Mouse (Mus musculus) lung, postnatal 4 days (tissue): ENCODE data around the gene Gm8909.
A peak's percentile ranks its signal among the peaks of the same experiment; 100 is the strongest.
"Not testable (repeated sequence)": the region's sequence is repeated elsewhere in the genome, so short reads cannot be mapped to it uniquely, and the experiment has no call there.

Experiments used
- DNase-seq, 2 experiments: peaks; one replicate each; pipeline ENCODE4 v3.0.0; 2021

Gm8909 gene

GRCm38 (mm10) chr17:36161129-36162051 is 6.9 kb downstream of the Gm8909 start:
- DNase-seq = peak in 1 of 2 experiments; percentile 4

GRCm38 (mm10) chr17:36158264-36158663 is 10.1 kb downstream of the Gm8909 start:
- DNase-seq = not testable (repeated sequence)

- DNase-seq = not testable (repeated sequence)
Observed at GRCm38 (mm10) chr17:36157782-36158181, 10.6 kb downstream of the Gm8909 start.

- DNase-seq = peak in 1 of 2 experiments; percentile 34
Observed at GRCm38 (mm10) chr17:36154271-36155149, 13.8 kb downstream of the Gm8909 start.

- DNase-seq = not testable (repeated sequence)
Observed at GRCm38 (mm10) chr17:36151200-36151599, 17.1 kb downstream of the Gm8909 start.

GRCm38 (mm10) chr17:36148468-36148867 is 19.9 kb downstream of the Gm8909 start:
- not testable (repeated sequence) for DNase-seq

- DNase-seq = not testable (repeated sequence)
Observed at GRCm38 (mm10) chr17:36146937-36147336, 21.4 kb downstream of the Gm8909 start.

- DNase-seq = not testable (repeated sequence)
Observed at GRCm38 (mm10) chr17:36145861-36146156, 22.5 kb downstream of the Gm8909 start.

- no peak for DNase-seq
Observed at GRCm38 (mm10) chr17:36145111-36145860, 23.1 kb downstream of the Gm8909 start.

- not testable (repeated sequence) for DNase-seq
Observed at GRCm38 (mm10) chr17:36136299-36136848, 32.0 kb downstream of the Gm8909 start.

- DNase-seq = not testable (repeated sequence)
Observed at GRCm38 (mm10) chr17:36135421-36136231, 32.7 kb downstream of the Gm8909 start.

GRCm38 (mm10) chr17:36131516-36132265 is 36.6 kb downstream of the Gm8909 start:
- DNase-seq = no peak

GRCm38 (mm10) chr17:36128968-36129817 is 39.1 kb downstream of the Gm8909 start, which contains the start of gene Gm7030:
Gene Gm7030 (minus strand): TSS chr17:36129425.
- peak in 1 of 2 experiments; percentile 31 for DNase-seq

- DNase-seq = not testable (repeated sequence)
Observed at GRCm38 (mm10) chr17:36128525-36128924, 39.8 kb downstream of the Gm8909 start.

- DNase-seq = not testable (repeated sequence)
Observed at GRCm38 (mm10) chr17:36124111-36124510, 44.2 kb downstream of the Gm8909 start.

- peak; percentile 37 to 62 for DNase-seq
Observed at GRCm38 (mm10) chr17:36121352-36122020, 46.9 kb downstream of the Gm8909 start, which contains the start of gene Gm19684. Gene Gm19684 (plus strand): TSS chr17:36121678.

- not testable (repeated sequence) for DNase-seq
Observed at GRCm38 (mm10) chr17:36120839-36121238, 47.5 kb downstream of the Gm8909 start.

GRCm38 (mm10) chr17:36116545-36116944 is 51.8 kb downstream of the Gm8909 start:
- peak in 1 of 2 experiments; percentile 3 for DNase-seq
